Mouse (Mus musculus): Measurements from ENCODE around the gene Tspan3.

Gene Tspan3

DNA sequence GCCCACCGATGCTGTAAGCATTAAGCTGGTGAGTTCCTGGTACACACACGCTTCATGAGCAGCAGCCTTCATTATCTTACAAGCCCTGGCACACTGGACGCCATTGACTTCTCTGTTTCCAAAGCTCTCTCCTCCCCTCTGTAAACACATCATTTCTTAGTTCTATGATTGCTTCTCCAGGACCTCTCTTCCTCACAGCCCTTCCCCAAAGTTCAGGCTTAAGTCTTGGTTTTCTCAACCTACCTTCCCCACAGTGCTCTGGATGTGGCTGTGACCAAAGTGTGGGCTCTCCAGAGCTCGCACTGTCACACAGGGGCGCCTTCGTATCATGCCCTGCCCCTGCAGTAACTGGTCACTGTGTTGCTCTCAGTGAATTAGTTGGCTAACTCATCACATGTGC lies at the start of gene Tspan3:
Gene Tspan3, minus strand, starts transcription at position 101 of the 400 bp plus-strand sequence.
- DNase-seq (ENCODE audit: extremely low read depth, low read depth): no peak

DNA sequence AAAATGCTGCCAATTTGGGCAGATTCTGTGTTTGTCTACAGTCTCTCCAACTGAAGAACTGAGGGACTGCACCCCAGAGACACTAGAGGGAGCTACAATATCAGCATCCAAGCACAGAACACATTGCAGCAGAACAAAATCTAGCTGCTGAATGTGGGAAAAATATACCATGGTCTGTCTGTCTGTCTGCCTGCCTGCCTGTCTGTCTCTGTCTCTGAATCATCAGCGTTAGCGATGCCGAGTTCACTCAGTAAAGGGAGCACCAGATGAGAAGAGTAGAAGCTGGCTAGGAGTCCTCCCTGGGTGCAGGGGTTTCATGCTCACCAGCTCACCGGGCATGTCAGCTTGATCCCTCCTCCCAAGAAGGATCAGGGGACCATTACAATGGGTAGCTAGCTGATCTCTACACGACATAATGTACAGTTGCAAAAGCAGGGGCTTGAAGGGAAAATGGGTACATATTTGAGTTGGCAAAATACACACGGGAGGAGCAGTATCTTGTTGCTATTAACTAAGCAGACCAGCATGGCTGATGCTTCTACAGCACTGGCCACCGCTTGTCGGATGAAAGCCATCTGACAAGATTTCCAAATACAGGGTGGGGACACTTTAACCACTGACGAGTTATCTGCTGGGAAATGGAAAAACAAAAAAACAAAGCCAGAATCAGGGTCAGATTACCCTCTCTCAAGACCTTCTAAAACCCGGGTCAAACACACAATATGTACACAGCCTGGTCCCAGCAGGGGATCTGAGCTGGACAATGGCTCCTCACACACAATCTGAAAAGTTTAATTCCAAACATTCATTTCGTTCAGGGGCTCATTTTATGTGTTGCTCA lies 48.4 kb upstream of the Tspan3 start:
- DNase-seq (ENCODE audit: extremely low read depth, low read depth): peak; percentile 16

DNA sequence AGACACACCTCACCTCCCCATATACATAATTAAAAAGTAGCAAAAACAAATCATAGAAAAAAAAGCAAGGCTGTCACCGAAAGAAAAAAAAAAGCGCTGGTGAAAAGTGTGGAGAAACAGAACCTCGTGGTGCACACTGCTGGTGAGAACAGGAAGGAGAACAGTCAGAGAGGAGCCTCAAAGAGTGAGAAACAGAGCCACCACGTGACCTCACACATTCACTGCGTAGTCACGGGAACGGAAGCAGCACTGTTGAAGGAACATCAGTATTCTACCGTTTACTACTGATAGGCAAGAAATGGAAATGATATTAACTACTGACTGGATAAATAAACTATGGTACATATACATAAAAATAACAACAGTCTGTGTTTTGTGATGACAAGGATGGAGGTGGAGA lies 43.5 kb upstream of the Tspan3 start:
- no peak for DNase-seq (ENCODE audit: extremely low read depth, low read depth)

DNA sequence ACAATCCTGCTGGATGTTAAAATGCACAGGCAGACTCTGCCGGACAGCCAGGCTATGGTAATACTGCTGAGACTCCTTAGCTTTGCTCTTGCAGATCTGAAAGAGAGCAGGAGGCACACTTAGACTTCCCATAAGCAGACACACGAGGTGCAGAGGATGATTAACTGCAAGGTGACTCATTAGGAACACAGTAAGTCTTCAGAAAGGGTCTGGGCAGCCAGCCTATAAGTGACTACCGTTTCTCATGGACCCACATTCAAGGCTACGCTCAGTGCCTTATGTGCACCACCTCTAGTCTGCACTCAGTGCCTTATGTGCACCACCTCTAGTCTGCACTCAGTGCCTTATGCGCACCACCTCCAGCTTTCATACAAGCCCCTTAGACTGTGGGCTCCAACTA lies 42.2 kb upstream of the Tspan3 start:
- no peak for DNase-seq (ENCODE audit: extremely low read depth, low read depth)

DNA sequence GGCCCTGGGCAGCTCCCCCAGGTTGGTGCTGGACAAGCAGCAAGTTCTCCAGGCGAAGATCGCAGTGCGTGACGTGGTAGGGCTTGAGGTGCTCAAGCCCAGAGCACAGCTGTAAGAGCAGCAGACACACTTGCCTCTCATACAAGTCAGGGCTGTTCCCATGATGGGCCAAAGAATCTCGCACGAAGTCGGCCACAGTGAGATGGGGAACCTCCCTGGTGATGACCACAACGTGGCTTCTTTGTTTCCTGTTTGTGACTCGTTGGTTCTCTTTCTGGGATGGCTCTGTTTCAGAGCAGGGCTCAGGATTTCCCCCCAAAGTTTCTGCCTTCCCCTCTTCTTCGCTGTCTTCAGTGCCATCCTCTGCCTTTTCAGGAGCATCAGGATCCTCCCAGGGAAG lies 41.8 kb upstream of the Tspan3 start:
- DNase-seq (ENCODE audit: extremely low read depth, low read depth): no peak

DNA sequence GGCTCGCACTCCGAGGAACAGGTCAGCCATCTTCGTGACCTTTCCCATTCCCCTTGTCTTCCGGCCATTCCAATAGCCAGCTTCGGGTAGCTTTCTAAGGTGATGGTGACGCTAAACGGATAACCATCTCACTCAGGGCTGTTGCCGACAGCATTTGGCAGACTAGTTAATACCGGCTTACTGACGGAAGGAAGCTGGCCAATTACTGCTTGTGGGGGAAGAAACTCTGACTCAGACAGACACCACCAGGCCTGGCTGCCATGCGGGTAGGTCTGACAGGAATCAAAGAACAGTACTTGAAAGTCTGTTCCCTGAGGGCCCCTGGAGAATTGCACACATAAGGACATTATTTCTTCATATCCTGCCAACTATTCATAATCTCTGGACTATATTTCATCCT lies 40.1 kb upstream of the Tspan3 start:
- DNase-seq (ENCODE audit: extremely low read depth, low read depth): no peak

DNA sequence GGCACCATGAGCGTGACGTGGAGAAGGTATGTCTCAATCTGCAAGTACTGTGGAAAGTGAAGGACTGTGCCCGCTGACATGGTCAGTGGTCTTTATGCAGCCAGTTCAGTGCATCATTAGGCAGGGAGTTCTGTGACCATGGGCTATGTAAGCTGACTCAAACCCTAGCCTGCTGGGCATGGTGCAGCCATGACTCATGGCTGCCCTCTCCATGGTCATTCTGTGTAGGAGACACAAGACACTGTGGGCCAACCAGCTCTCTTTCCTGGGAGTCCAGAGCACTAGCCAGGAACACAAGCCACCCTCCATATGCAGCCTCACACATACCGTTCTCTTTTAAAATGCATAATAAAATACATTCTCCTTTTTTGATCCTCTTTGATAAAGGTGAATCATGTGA lies 39.0 kb upstream of the Tspan3 start:
- DNase-seq (ENCODE audit: extremely low read depth, low read depth): no peak

DNA sequence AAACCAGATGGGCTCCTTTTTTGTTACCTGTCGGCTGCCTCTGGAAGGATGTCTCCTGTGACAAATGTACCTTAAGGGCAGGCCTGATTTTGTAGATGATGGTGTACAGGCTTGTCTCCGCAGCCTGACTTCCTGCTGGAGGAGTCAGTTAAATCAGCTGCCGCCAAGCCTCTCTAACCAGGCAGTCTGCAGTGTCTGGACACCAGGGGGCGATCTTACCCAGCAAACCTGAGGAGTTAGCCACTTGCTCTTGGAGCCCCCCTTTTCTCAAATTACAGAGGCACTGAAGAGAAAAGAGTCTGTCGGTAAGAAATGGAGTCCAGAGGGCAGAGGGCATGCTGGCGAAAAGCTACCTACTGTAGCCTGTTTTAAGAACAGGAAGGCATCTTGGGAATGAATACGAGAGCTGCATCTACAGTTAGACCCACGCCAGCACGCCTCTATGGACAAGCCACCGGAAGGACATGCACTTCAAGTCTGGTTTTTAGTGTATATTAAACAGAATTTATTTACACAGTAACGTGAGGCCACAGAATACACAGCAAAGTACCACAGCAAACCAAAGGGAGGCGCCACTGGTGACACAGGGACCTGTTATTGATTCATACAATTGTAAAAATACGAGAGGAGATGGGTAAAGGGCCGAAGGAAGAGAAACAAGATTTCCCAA lies 35.5 kb upstream of the Tspan3 start:
- peak; percentile 36 for DNase-seq (ENCODE audit: extremely low read depth, low read depth)

DNA sequence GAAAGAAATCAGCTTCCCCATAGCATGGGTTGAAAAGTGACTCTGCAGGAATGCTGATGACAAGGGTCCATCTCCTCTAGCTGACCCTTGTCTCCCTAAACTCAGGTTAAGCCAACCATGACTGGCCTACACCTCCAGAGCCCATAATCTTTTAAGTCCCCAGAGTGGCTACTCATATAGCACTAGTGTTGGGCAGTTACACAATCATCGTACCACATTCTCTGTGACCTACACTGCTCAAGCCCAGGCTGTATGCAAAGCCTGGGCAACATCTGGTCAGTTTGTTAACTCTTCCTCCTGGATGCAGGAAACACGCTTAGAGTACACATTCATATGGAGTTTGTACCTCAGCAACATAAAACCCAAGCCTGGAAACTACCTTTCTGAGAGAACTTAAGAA lies 34.9 kb upstream of the Tspan3 start:
- DNase-seq (ENCODE audit: extremely low read depth, low read depth): no peak

DNA sequence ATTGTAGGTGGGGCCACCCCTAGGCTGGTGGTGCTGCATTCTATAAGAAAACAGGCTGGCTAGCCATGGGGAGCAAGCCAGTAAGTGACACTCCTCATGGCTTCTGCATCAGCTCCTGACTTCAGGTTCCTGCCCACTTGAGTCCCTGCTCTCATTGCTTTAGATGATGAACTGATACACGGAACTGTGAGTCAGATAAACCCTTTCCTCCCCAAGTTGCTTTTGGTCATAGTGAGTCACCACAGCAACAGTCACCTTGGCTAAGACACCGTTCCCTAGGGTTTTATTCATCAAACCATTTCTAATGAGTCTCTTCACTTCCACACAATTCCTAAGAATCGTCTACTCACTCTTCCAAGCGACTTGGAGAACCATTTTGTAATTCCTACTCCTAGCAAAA lies 31.6 kb upstream of the Tspan3 start:
- no peak for DNase-seq (ENCODE audit: extremely low read depth, low read depth)

DNA sequence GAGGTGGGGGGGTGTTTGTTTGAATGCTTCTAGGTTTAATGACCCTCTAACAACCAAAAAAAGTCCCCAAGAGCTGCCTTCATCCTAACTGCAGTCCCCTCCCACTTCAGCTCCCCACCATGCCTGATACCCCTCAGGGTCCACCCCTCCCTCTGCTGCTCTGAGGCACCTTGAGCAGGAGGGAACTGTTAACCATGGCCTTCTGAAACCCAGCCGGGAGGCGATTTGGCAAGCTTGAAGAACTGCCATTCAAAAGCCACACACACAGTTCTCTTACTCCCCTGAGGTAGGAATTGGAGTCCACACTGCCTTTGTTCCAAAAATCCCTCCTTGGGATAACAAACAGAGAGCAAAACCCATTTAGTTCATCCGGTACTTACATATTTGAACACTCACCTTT lies 29.9 kb upstream of the Tspan3 start:
- no peak for DNase-seq (ENCODE audit: extremely low read depth, low read depth)

DNA sequence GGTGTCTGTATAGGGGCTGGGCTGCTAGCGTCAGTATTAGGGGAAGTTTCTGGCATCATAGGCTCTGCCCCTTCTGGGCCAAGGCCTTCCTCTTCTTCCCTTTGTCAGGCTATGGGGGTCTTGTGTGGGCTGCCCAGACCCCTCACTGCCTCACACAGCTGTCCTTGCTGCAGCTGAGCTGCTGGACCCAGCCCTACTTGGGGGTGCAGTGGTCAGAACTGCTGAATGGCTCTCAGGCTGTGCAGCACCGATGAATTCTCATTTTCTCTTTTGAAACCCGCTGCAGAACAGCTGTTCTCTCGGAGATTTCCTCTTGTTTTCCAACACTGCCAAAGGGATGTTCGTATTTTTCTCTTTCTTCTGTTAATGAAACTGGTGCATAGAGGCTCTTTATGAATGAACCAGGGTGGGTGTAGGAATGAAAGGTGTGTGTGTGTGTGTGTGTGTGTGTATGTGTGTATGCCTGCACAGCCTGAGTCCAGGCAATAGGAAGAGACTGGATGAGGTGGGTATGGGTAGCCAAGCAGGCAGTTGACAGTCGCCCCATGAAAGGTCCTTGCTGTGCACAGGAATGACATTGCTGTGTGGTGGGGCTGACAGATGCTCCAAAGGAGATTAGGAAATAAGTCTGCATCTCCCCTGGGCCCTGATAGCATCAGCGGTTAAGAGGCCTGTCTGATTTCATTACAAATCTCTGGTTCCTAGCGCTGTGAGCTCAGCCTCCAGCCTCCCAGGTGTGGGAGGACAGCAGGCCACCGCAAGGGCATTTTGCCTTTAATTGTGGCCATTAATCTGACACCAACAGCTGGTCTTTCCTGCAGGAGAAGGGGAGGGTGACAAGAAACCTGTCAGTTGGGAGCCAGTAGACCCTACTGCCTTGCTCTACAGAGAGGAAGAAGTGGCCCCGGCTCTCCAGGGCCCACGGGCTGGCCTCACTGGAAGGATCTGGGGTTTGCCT lies 26.5 kb upstream of the Tspan3 start:
- DNase-seq (ENCODE audit: extremely low read depth, low read depth): no peak

DNA sequence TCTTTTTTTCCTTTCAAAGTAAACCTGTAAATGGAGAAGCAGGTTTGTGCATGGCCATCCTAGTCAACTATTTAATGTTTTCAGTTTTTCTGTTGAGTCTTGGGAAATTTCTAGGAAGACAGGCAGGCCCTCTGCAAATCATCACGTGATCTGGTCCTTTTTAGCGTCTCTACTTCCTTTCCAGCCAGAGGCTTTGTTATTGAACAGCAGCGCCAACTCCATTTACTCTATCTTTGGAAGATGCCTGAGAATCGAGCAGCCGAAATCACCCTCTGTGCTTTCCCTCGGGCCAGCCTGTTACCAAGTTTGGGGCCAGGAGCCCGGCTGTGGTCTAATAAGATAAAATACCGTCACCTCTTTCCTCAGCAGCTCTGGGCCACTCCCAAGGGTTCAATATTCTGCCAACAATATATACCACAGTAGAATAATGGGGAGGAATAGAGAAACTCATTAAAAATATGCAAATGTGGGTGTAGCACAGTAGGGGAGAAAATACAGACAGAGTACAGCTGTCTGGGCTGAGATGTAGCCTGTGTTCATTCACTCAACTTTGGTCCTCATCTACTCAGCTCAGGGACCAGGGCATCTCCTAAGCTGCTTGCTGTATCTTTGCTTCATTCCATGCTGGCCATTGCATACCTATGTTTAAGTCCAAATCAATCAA lies 15.0 kb upstream of the Tspan3 start:
- no peak for DNase-seq (ENCODE audit: extremely low read depth, low read depth)

DNA sequence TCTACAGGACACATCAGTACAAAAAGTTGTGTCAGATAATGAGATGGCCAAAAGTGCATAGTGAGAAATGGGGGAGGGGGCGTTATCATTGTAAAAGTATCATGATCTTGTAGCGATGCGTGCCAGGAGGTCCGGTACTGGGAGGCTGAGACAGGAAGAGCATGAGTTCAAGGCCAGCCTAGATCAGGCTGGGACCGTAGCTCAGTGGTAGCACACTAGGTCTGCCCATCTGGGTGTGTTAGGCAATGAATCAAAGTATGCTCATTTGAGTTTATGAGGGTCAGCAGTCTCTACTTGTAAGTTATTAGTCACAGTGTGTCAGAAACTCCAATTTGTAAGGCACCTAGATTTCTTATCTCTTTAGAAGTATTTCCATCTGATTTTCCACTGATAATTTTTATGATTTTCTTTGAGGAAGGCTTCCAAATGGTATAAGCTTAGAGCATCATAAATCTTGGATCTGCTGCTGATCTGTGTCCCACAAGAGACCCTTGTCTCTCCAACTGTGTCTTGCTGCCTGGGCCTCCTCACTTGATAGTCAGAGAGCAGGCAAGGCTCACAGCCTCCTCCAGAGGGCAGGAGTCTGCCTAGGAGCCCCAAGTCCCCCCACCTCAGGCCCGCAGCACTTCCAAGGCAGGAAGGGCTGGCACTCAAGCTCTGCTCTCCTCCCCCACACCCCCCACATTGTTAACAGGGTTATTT lies 14.3 kb upstream of the Tspan3 start:
- DNase-seq (ENCODE audit: extremely low read depth, low read depth): no peak

DNA sequence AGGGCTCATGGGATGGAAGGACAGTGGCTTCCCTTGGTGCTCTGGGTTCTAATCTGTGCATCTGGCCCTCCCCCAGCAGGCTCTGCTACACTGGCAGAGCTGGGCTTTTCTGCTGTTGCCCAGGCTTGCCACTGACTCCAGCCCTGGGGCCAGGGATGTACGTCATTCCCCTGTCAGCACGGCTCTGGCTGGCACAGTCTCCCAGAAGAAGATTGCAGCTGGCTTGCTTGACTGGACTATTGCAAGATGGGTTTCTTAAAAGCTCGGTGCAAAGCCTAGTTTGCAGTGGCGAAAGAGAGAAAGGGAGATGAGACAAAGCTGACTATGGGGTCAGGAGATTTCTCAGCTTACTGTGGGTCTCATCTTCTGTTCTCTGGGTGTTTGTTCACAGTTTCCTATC lies 12.1 kb upstream of the Tspan3 start:
- no peak for DNase-seq (ENCODE audit: extremely low read depth, low read depth)

DNA sequence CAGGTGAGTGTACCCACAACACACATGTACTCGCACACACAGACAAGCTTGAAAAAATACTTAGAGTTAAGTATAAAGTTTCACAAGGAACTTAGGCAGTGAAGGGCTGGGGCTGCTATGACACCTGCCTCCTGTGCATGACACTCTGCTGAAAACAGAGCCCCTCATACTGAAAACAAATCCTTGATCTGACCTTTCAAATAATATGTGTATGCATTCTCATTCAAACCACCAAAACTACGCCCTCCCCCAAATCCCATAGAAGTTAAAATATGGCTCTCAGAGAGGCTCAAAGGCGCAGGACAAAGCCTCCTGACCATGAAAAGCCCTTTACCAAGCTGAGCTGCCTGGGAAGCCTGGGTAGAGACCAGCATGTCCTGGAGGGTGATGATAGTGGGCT lies 10.0 kb upstream of the Tspan3 start:
- DNase-seq (ENCODE audit: extremely low read depth, low read depth): no peak

DNA sequence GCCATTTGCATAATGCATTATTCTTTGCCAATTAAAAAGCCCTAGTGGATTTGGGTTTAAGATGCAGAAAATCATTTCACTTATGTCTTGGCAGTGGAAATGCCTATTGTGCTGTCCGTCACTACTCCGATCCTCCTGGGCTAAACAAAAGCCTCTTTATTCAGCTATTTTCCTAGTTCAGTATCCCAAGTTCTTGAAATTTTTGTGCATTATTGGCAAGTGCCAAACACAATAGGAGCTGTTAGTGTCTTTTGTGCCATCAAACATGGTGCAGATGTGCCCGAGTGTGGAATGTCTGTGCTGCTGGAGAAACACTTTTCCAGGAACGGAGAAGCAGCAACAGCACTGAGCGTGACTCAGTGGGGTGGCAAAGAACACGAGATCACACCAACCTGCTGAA lies 2.4 kb upstream of the Tspan3 start:
- no peak for DNase-seq (ENCODE audit: extremely low read depth, low read depth)

DNA sequence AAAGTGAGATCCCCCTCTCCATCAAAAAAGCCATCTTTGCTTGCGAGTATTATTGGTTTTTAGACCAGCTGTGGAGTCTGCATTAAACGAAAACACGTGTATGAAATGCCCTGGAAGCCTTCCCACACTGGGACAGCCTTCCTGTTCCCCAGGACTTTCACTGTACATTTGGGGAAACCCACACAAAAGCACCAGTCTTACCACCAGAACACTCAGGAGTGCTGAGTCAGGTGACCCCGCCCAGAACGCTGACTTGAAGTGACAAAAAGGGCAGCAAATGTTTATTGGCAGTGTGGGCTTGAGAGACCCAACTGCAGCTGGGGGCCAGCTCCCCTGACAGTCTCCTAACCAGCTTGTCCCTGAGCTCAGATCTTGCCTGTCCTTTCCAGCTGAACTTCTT lies 884 bp upstream of the Tspan3 start:
- no peak for DNase-seq (ENCODE audit: extremely low read depth, low read depth)

DNA sequence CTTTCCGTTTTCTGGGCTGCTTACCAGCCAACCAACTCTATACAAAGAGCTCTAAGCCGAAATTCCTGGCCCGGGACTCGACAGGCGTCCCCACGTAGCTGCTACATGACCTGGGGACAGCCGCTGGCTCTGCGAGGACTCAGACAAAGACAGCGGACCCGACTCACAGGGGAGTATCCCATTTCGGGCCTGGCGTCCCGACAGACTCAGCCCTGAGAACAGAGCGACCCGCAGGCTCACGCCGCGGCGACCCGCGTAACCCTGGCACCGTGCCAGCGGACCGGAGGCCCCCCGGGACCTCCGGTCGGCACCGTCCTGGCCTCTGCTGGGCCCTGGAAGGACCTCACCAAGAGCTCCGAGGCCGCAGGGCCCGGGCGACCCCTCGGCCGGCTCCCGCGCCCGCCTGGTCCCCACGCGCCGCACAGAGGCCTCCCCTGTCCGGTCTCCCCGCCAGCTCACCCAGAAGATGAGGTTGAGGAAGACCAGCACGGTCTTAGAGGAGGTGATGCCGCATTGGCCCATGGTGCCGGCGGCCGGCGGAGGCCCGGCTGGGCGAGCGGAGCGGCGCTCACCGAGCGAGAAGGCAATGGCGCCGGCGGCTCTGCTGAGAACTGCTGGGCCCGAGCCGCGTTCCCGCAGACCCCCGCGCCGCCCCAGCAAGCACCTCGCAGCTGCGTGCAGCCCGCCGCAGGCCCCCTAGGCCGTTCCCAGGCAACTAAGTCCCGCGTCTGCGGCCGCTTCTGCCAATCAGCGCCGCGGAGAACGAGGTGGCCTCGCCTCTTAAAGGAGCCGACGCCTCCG lies 4.7 kb downstream of the Tspan3 start:
- peak; percentile 46 for DNase-seq (ENCODE audit: extremely low read depth, low read depth)

DNA sequence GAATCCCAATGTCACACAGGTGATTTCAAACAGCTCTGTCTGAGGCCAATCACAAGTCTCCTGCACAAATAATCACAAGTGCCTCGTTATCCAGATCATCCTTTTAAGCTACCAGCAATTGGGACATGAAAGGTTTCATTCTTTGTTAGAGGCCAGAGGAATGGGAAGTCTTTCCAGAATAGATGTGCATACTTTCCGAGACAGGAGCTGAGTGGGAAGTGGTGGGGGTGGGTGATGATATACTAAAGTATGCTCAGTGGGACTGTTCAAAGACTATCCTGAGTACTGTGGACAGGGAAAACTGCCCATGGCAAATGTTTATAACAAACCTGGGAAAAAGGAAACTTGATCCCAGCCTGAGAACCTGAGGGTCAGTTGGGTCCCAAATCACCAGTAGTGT lies 5.8 kb downstream of the Tspan3 start:
- DNase-seq (ENCODE audit: extremely low read depth, low read depth): no peak
